Mouse (Mus musculus) ES-Bruce4 (cell line): ENCODE data around the gene Erich6.

ENCODE experiments used
- EP300 ChIP-seq: IDR thresholded peaks from 2 replicates; pipeline ENCODE4 v1.6.1; 2011; ENCODE audit warnings: low read depth, low read length; ENCODE audit not compliant: insufficient read depth
- POLR2A ChIP-seq: IDR thresholded peaks from one replicate; pipeline ENCODE4 v1.8.1; 2011; ENCODE audit warnings: low read length; ENCODE audit not compliant: insufficient read depth

GRCm38 (mm10) chr3:58678384-58678783 is 41.4 kb upstream of the Erich6 start:
- TF ChIP-seq POLR2A: no peak
- TF ChIP-seq EP300: no peak
